Mouse (Mus musculus): ENCODE data around the gene Pced1b.

- TF ChIP-seq GATA1 (IDR thresholded peaks at IDR 0.05; ENCODE audit: borderline replicate concordance, low read length) (no peak), FLI1 (IDR thresholded peaks at IDR 0.05; ENCODE audit: low read length) (no peak)
Observed at GRCm38 (mm10) chr15:97400866-97401265, 154.0 kb downstream of the Pced1b start.

Measured in megakaryocyte, embryonic 14.5 days (primary cell).